Mouse (Mus musculus): ENCODE measurements at regions not wholly inside any gene's neighbourhood (a gene's known extent, or its start where the extent isn't known, plus 50 kb on each side); places are given as distances from the start of the nearest gene placed in this dataset.

- Histone ChIP-seq H3K27me3 (ENCODE audit: control insufficient read depth, insufficient read depth, low read length) (no peaks in the 10 kb centered on the region), H3K36me3 (ENCODE audit: control insufficient read depth, insufficient read depth, low read length) (no peaks in the 10 kb centered on the region), H3K9ac (ENCODE audit: low read length) (no peak overlapping the region), H3K4me2 (ENCODE audit: low read length) (no peak overlapping the region), H3K4me3 (ENCODE audit: control insufficient read depth in 1 of 2, insufficient read depth in 1 of 2, low read depth in 1 of 2, low read length in 2 of 2) (no peak overlapping the region), H3K9me3 (ENCODE audit: control insufficient read depth, low read length) (no peaks in the 10 kb centered on the region), H3K4me1 (ENCODE audit: control insufficient read depth in 2 of 2, insufficient read depth in 2 of 2, low read length in 2 of 2) (no peaks in the 10 kb centered on the region), H3K27ac (replicated peaks in 1 of 2; ENCODE audit: control insufficient read depth in 1 of 2, insufficient read depth in 1 of 2, low read depth in 2 of 2, low read length in 2 of 2) (no peak overlapping the region)
- ATAC-seq (ENCODE audit: insufficient number of reproducible peaks, insufficient read depth, low FRiP score, low read depth) = no peak
- WGBS = 78% methylated on average over 2 of the region's 2 CpGs
Measured at GRCm38 (mm10) chrX:9738904-9739303, 76.1 kb upstream of the Dynlt3 start.

GRCm38 (mm10) chrX:9742518-9742917, 79.7 kb upstream of the Dynlt3 start:
- WGBS = 64% methylated on average over 3 of the region's 3 CpGs
- no peaks in the 10 kb centered on the region for H3K27me3 ChIP-seq (ENCODE audit: control insufficient read depth, insufficient read depth, low read length)
- H3K4me1 ChIP-seq (ENCODE audit: control insufficient read depth in 2 of 2, insufficient read depth in 2 of 2, low read length in 2 of 2) = no peaks in the 10 kb centered on the region
- H3K36me3 ChIP-seq (ENCODE audit: control insufficient read depth, insufficient read depth, low read length) = no peaks in the 10 kb centered on the region
- no peak overlapping the region for H3K27ac ChIP-seq (replicated peaks in 1 of 2; ENCODE audit: control insufficient read depth in 1 of 2, insufficient read depth in 1 of 2, low read depth in 2 of 2, low read length in 2 of 2)
- H3K4me3 ChIP-seq (ENCODE audit: control insufficient read depth in 1 of 2, insufficient read depth in 1 of 2, low read depth in 1 of 2, low read length in 2 of 2) = no peak overlapping the region
- H3K9me3 ChIP-seq (ENCODE audit: control insufficient read depth, low read length) = no peaks in the 10 kb centered on the region
- H3K9ac ChIP-seq (ENCODE audit: low read length) = no peak overlapping the region
- no peak for ATAC-seq (ENCODE audit: insufficient number of reproducible peaks, insufficient read depth, low FRiP score, low read depth)
- no peak overlapping the region for H3K4me2 ChIP-seq (ENCODE audit: low read length)

GRCm38 (mm10) chrX:9747305-9747938, 84.6 kb upstream of the Dynlt3 start:
- Histone ChIP-seq H3K36me3 (ENCODE audit: control insufficient read depth, insufficient read depth, low read length) (no peaks in the 10 kb centered on the region), H3K4me2 (ENCODE audit: low read length) (peak overlapping the region; percentile 62), H3K27ac (replicated peaks in 1 of 2; ENCODE audit: control insufficient read depth in 1 of 2, insufficient read depth in 1 of 2, low read depth in 2 of 2, low read length in 2 of 2) (no peak overlapping the region), H3K9ac (ENCODE audit: low read length) (no peak overlapping the region), H3K4me3 (ENCODE audit: control insufficient read depth in 1 of 2, insufficient read depth in 1 of 2, low read depth in 1 of 2, low read length in 2 of 2) (peak overlapping the region; percentile 31 to 49), H3K9me3 (ENCODE audit: control insufficient read depth, low read length) (no peaks in the 10 kb centered on the region), H3K27me3 (ENCODE audit: control insufficient read depth, insufficient read depth, low read length) (no peaks in the 10 kb centered on the region), H3K4me1 (ENCODE audit: control insufficient read depth in 2 of 2, insufficient read depth in 2 of 2, low read length in 2 of 2) (no peaks in the 10 kb centered on the region)
- WGBS = 22% methylated on average over 27 of the region's 27 CpGs
- no peak for ATAC-seq (ENCODE audit: insufficient number of reproducible peaks, insufficient read depth, low FRiP score, low read depth)

GRCm38 (mm10) chrX:9752954-9753572, 90.3 kb upstream of the Dynlt3 start:
- H3K27ac ChIP-seq (replicated peaks in 1 of 2; ENCODE audit: control insufficient read depth in 1 of 2, insufficient read depth in 1 of 2, low read depth in 2 of 2, low read length in 2 of 2) = no peak overlapping the region
- no peaks in the 10 kb centered on the region for H3K4me1 ChIP-seq (ENCODE audit: control insufficient read depth in 2 of 2, insufficient read depth in 2 of 2, low read length in 2 of 2)
- no peaks in the 10 kb centered on the region for H3K9me3 ChIP-seq (ENCODE audit: control insufficient read depth, low read length)
- no peak for ATAC-seq (ENCODE audit: insufficient number of reproducible peaks, insufficient read depth, low FRiP score, low read depth)
- no peaks in the 10 kb centered on the region for H3K36me3 ChIP-seq (ENCODE audit: control insufficient read depth, insufficient read depth, low read length)
- WGBS = 49% methylated on average over 5 of the region's 5 CpGs
- H3K4me2 ChIP-seq (ENCODE audit: low read length) = no peak overlapping the region
- no peak overlapping the region for H3K4me3 ChIP-seq (ENCODE audit: control insufficient read depth in 1 of 2, insufficient read depth in 1 of 2, low read depth in 1 of 2, low read length in 2 of 2)
- H3K9ac ChIP-seq (ENCODE audit: low read length) = no peak overlapping the region
- no peaks in the 10 kb centered on the region for H3K27me3 ChIP-seq (ENCODE audit: control insufficient read depth, insufficient read depth, low read length)

GRCm38 (mm10) chrX:9769540-9769939, 77.2 kb upstream of the Hypm start:
- no peak overlapping the region for H3K9ac ChIP-seq (ENCODE audit: low read length)
- H3K4me2 ChIP-seq (ENCODE audit: low read length) = no peak overlapping the region
- no peaks in the 10 kb centered on the region for H3K9me3 ChIP-seq (ENCODE audit: control insufficient read depth, low read length)
- H3K27ac ChIP-seq (replicated peaks in 1 of 2; ENCODE audit: control insufficient read depth in 1 of 2, insufficient read depth in 1 of 2, low read depth in 2 of 2, low read length in 2 of 2) = no peak overlapping the region
- no peaks in the 10 kb centered on the region for H3K4me1 ChIP-seq (ENCODE audit: control insufficient read depth in 2 of 2, insufficient read depth in 2 of 2, low read length in 2 of 2)
- H3K27me3 ChIP-seq (ENCODE audit: control insufficient read depth, insufficient read depth, low read length) = no peaks in the 10 kb centered on the region
- no peak for ATAC-seq (ENCODE audit: insufficient number of reproducible peaks, insufficient read depth, low FRiP score, low read depth)
- no peaks in the 10 kb centered on the region for H3K36me3 ChIP-seq (ENCODE audit: control insufficient read depth, insufficient read depth, low read length)
- no peak overlapping the region for H3K4me3 ChIP-seq (ENCODE audit: control insufficient read depth in 1 of 2, insufficient read depth in 1 of 2, low read depth in 1 of 2, low read length in 2 of 2)

- Histone ChIP-seq H3K9me3 (ENCODE audit: control insufficient read depth, low read length) (no peaks in the 10 kb centered on the region), H3K4me1 (ENCODE audit: control insufficient read depth in 2 of 2, insufficient read depth in 2 of 2, low read length in 2 of 2) (no peaks in the 10 kb centered on the region), H3K4me2 (ENCODE audit: low read length) (no peak overlapping the region), H3K27ac (replicated peaks in 1 of 2; ENCODE audit: control insufficient read depth in 1 of 2, insufficient read depth in 1 of 2, low read depth in 2 of 2, low read length in 2 of 2) (no peak overlapping the region), H3K36me3 (ENCODE audit: control insufficient read depth, insufficient read depth, low read length) (no peaks in the 10 kb centered on the region), H3K4me3 (ENCODE audit: control insufficient read depth in 1 of 2, insufficient read depth in 1 of 2, low read depth in 1 of 2, low read length in 2 of 2) (no peak overlapping the region), H3K27me3 (ENCODE audit: control insufficient read depth, insufficient read depth, low read length) (no peaks in the 10 kb centered on the region), H3K9ac (ENCODE audit: low read length) (no peak overlapping the region)
- WGBS = 85% methylated on average over 4 of the region's 4 CpGs
- no peak for ATAC-seq (ENCODE audit: insufficient number of reproducible peaks, insufficient read depth, low FRiP score, low read depth)
Measured at GRCm38 (mm10) chrX:9777498-9777897, 69.2 kb upstream of the Hypm start.

- H3K4me1 ChIP-seq (ENCODE audit: control insufficient read depth in 2 of 2, insufficient read depth in 2 of 2, low read length in 2 of 2) = no peaks in the 10 kb centered on the region
- no peak overlapping the region for H3K27ac ChIP-seq (replicated peaks in 1 of 2; ENCODE audit: control insufficient read depth in 1 of 2, insufficient read depth in 1 of 2, low read depth in 2 of 2, low read length in 2 of 2)
- H3K36me3 ChIP-seq (ENCODE audit: control insufficient read depth, insufficient read depth, low read length) = no peaks in the 10 kb centered on the region
- WGBS = 70% methylated on average over 3 of the region's 3 CpGs
- no peak overlapping the region for H3K4me3 ChIP-seq (ENCODE audit: control insufficient read depth in 1 of 2, insufficient read depth in 1 of 2, low read depth in 1 of 2, low read length in 2 of 2)
- no peak overlapping the region for H3K9ac ChIP-seq (ENCODE audit: low read length)
- no peaks in the 10 kb centered on the region for H3K9me3 ChIP-seq (ENCODE audit: control insufficient read depth, low read length)
- no peak overlapping the region for H3K4me2 ChIP-seq (ENCODE audit: low read length)
- ATAC-seq (ENCODE audit: insufficient number of reproducible peaks, insufficient read depth, low FRiP score, low read depth) = no peak
- H3K27me3 ChIP-seq (ENCODE audit: control insufficient read depth, insufficient read depth, low read length) = no peaks in the 10 kb centered on the region
Measured at GRCm38 (mm10) chrX:9789542-9789941, 57.2 kb upstream of the Hypm start.
